ENCODE assay signal across 7 mouse cellular contexts in the genomic region with DNA sequence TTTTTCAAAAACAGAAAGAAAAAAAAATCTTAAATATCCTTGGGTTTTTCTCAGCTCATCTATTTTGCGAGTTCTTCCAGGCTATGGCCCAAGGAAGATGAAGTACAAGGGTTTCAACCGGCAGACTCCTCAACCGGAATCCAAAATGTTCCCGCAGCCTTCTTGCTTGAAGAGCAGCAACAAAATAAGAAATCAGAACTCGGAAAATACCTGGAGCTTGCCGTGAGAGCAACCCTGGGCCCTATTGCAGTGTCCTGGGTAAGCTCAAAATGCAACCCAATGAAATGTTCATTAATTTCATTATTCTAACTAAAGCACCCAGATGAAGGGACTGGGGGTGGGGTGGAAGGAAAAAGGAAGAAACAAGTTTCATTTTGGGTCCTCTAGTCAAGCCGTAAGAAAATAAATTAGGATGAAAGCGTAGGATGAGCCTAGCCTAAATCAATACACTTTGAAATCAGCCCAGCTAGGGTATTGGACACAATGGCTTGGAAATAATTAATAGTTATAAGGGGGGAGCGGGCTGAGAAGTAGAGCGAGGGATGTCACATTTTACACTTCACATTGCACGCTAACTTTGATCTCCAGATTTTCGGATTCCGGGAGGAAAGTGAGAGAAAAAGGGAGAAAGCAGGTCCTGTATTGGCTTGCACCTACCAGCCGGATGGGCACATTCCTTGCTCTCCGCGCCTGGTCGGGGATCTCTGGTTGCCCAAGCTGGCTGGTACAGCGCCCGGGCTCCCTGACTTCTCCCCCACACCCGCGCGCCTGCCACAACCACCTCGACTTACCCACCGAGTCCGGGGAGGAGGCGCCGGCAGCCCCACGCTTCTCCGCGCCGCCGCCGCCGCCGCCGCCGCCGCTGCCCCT. TPM values are rescaled to one million over a fixed set of nuclear protein-coding genes. Genes with fewer than 3 reads are reported as not detected.
DNase-seq lines count a peak whose midpoint lies in the region; TF ChIP-seq lines count a peak whose summit lies in the region.

No protein-coding gene starts in this region.

- intact Hi-C loops in heart, postnatal 10 days (cut with DNase I), result loop anchor here (2.0 to 5.0 kb wide), 8 partner anchors 35 to 563 kb away; no protein-coding TSS in a partner anchor

- TF ChIP-seq POLR2A in embryonic fibroblast, embryonic 13.5 days (IDR thresholded peaks at IDR 0.05; ENCODE audit: low read depth, low read length), result no peak

- H3K4me1 ChIP-seq in E14TG2a.4 (replicated peaks; ENCODE audit: low read depth, low read length), result peaks cover 29% of the 10 kb centered on the region
- no peaks in the 10 kb centered on the region; the same call in 1 of the 2 replicates for H3K4me1 ChIP-seq in embryonic fibroblast, embryonic 13.5 days (ENCODE audit: control insufficient read depth, insufficient read depth, low read length)
- peaks cover 61% of the 10 kb centered on the region for H3K4me1 ChIP-seq in midbrain, embryonic 10.5 days

- no peaks in the 10 kb centered on the region for H3K36me3 ChIP-seq in E14TG2a.4 (ENCODE audit: insufficient read depth, low read length)
- no peaks in the 10 kb centered on the region for H3K36me3 ChIP-seq in midbrain, embryonic 10.5 days
- no peaks in the 10 kb centered on the region for H3K36me3 ChIP-seq in splenic B cell, adult 2 months (ENCODE audit: control insufficient read depth, insufficient read depth, low read length, poor library complexity, severe bottlenecking)

- peak; percentile 68 for DNase-seq in adrenal gland, adult 2 months
- peak; percentile 39 to 47 for DNase-seq in heart, postnatal 10 days
- DNase-seq in kidney, postnatal 36 days, result peak; percentile 31 to 63
- peak; percentile 70 for DNase-seq in midbrain, embryonic 10.5 days (ENCODE audit: low spot score)
- DNase-seq in splenic B cell, adult 2 months (ENCODE audit: low read depth, low spot score), result peak; percentile 17

- TF ChIP-seq CTCF in E14TG2a.4 (conservative IDR thresholded peaks at IDR 0.05; ENCODE audit: low read length), result no peak
- TF ChIP-seq CTCF in embryonic fibroblast, embryonic 13.5 days (IDR thresholded peaks at IDR 0.05; ENCODE audit: borderline replicate concordance, insufficient read depth, low read length), result no peak

- H3K27ac ChIP-seq in embryonic fibroblast, embryonic 13.5 days (ENCODE audit: insufficient read depth, low read length), result peak overlapping the region; percentile 78
- peak overlapping the region; percentile 100 for H3K27ac ChIP-seq in midbrain, embryonic 10.5 days (replicated peaks)

- no peaks in the 10 kb centered on the region for H3K9me3 ChIP-seq in E14TG2a.4 (ENCODE audit: low read length)
- no peaks in the 10 kb centered on the region for H3K9me3 ChIP-seq in midbrain, embryonic 10.5 days (replicated peaks)

- peaks cover 44% of the 10 kb centered on the region for H3K27me3 ChIP-seq in E14TG2a.4 (ENCODE audit: insufficient read depth, low read length)
- no peaks in the 10 kb centered on the region for H3K27me3 ChIP-seq in midbrain, embryonic 10.5 days (ENCODE audit: low read depth, poor library complexity, severe bottlenecking)
- H3K27me3 ChIP-seq in splenic B cell, adult 2 months (ENCODE audit: control insufficient read depth, insufficient read depth, low read length, poor library complexity, severe bottlenecking), result no peaks in the 10 kb centered on the region

- H3K4me3 ChIP-seq in E14TG2a.4 (replicated peaks; ENCODE audit: low read length), result peak overlapping the region; percentile 78
- peak overlapping the region; percentile 84 for H3K4me3 ChIP-seq in embryonic fibroblast, embryonic 13.5 days (ENCODE audit: insufficient read depth, low read length)
- H3K4me3 ChIP-seq in midbrain, embryonic 10.5 days, result peak overlapping the region; percentile 87

- under 1% methylated on average over 35 of the region's 38 CpGs for WGBS in midbrain, embryonic 10.5 days

RNA-seq across cellular contexts. Expression of a gene that starts 2.5 kb away (rescaled TPM):
- 10 to 100 TPM; 38.7 to 41.4 TPM for total RNA-seq in adrenal gland, adult 2 months (2021)
- polyA plus RNA-seq in adrenal gland, adult 2 months (2012; rRNA removed), result 43.7 and 44.1 TPM in 2 replicates
- 135 and 137 TPM in 2 replicates for polyA plus RNA-seq in embryonic fibroblast, embryonic 13.5 days (2011; ENCODE audit: insufficient read length, low read depth, missing spikeins)
- 10 to 100 TPM; 52.4 to 60.6 TPM for total RNA-seq in heart, postnatal 10 days (2021)
- 63.7 and 75.4 TPM in 2 replicates for polyA plus RNA-seq in midbrain, embryonic 10.5 days (2016; fragmentation: Nextera tagmentation; extraction: Ambion mirVana)

Comparison
In these comparisons a context has a peak if more than half of its experiments do, and no peak if none do; other contexts are left out.
1. Peak in every context shown above with its lines: DNase-seq, H3K4me3 ChIP-seq and H3K27ac ChIP-seq.
2. DNase-seq: peak in every context shown above with its lines; median percentile 70 in midbrain, embryonic 10.5 days; 68 in adrenal gland, adult 2 months; 47 in kidney, postnatal 36 days; 43 in heart, postnatal 10 days; 17 in splenic B cell, adult 2 months.